Mouse (Mus musculus): ENCODE measurements at regions not wholly inside any gene's neighbourhood (a gene's known extent, or its start where the extent isn't known, plus 50 kb on each side); places are given as distances from the start of the nearest gene placed in this dataset.

- H3K27ac ChIP-seq (ENCODE audit: insufficient read depth, low read depth), result no peak overlapping the region
- no peak for TF ChIP-seq EP300 (IDR thresholded peaks at IDR 0.05; ENCODE audit: low read length)
- no peak for TF ChIP-seq NELFE (IDR thresholded peaks at IDR 0.05; ENCODE audit: low read depth, low read length)
- no peak for TF ChIP-seq CHD1 (IDR thresholded peaks at IDR 0.05; ENCODE audit: low read depth, low read length)
- TF ChIP-seq JUND (conservative IDR thresholded peaks at IDR 0.05; ENCODE audit: low read depth, low read length), result no peak
- no peak for TF ChIP-seq RCOR1 (conservative IDR thresholded peaks at IDR 0.05; ENCODE audit: low read depth, low read length)
- no peak for TF ChIP-seq KAT2A (IDR thresholded peaks at IDR 0.05; ENCODE audit: insufficient replicate concordance, low read length)
- no peak for TF ChIP-seq RAD21 (IDR thresholded peaks at IDR 0.05; ENCODE audit: low read depth, low read length)
- no peak for TF ChIP-seq NRF1 (IDR thresholded peaks at IDR 0.05; ENCODE audit: low read depth, low read length)
- TF ChIP-seq ELF1 (IDR thresholded peaks at IDR 0.05; ENCODE audit: low read depth, low read length), result no peak
- TF ChIP-seq USF1 (IDR thresholded peaks at IDR 0.05; ENCODE audit: low read depth, low read length), result no peak
- TF ChIP-seq HCFC1 (IDR thresholded peaks at IDR 0.05; ENCODE audit: low read depth, low read length), result no peak
- no peak for TF ChIP-seq TBP (conservative IDR thresholded peaks at IDR 0.05; ENCODE audit: low read depth, low read length)
- TF ChIP-seq SIN3A (IDR thresholded peaks at IDR 0.05; ENCODE audit: low read length), result no peak
- no peak for TF ChIP-seq POLR2AphosphoS2 (IDR thresholded peaks at IDR 0.05; ENCODE audit: low read depth, low read length)
- TF ChIP-seq BHLHE40 (IDR thresholded peaks at IDR 0.05; ENCODE audit: low read depth, low read length), result no peak
- no peak for TF ChIP-seq ZMIZ1 (IDR thresholded peaks at IDR 0.05; ENCODE audit: low read depth, low read length)
- TF ChIP-seq TCF12 (IDR thresholded peaks at IDR 0.05; ENCODE audit: low read depth, low read length), result no peak
- TF ChIP-seq CHD2 (IDR thresholded peaks at IDR 0.05; ENCODE audit: low read length), result no peak
- TF ChIP-seq MXI1 (IDR thresholded peaks at IDR 0.05; ENCODE audit: low read depth, low read length), result no peak
- no peaks in the 10 kb centered on the region for H3K79me2 ChIP-seq (replicated peaks; ENCODE audit: control insufficient read depth, extremely low read depth, insufficient read depth, poor library complexity, severe bottlenecking)
- no peaks in the 10 kb centered on the region for H3K36me3 ChIP-seq (replicated peaks in 1 of 2; ENCODE audit: control insufficient read depth in 1 of 2, insufficient read depth in 1 of 2, low read length in 1 of 2)
- no peaks in the 10 kb centered on the region for H3K27me3 ChIP-seq (replicated peaks)
- dilution Hi-C loops (cut with MboI; ENCODE audit: extremely low pct_ligation_motif_present, extremely low pct_unique_long_range_greater_than_20kb, low sequenced_read_pairs) (no loop called here), in situ Hi-C loops (cut with MboI; ENCODE audit: low pct_ligation_motif_present, low pct_unique_long_range_greater_than_20kb, low sequenced_read_pairs) (no loop called here)
- H3K4me3 ChIP-seq (replicated peaks in 1 of 3; ENCODE audit: low read depth in 2 of 3, low read length in 2 of 3, poor library complexity in 1 of 3), result no peak overlapping the region
- H3K9me3 ChIP-seq (replicated peaks; ENCODE audit: low read length), result peaks cover 75% of the 10 kb centered on the region
- H3K4me1 ChIP-seq (ENCODE audit: control insufficient read depth in 1 of 2, insufficient read depth in 2 of 2), result no peaks in the 10 kb centered on the region
- no peak overlapping the region for H3K4me2 ChIP-seq (ENCODE audit: insufficient read depth, low read depth, poor library complexity, severe bottlenecking)
- no peak overlapping the region for H3K9ac ChIP-seq (ENCODE audit: insufficient read depth, low read depth)
- no peak for DNase-seq (ENCODE audit: extremely low read depth)
Measured at GRCm38 (mm10) chr9:47321106-47321789, 208.7 kb upstream of the Cadm1 start.

GRCm38 (mm10) chr9:47322293-47322692 is 207.7 kb upstream of the Cadm1 start:
- Histone ChIP-seq H3K9ac (ENCODE audit: insufficient read depth, low read depth) (no peak overlapping the region), H3K9me3 (replicated peaks; ENCODE audit: low read length) (peaks cover 78% of the 10 kb centered on the region), H3K4me2 (ENCODE audit: insufficient read depth, low read depth, poor library complexity, severe bottlenecking) (no peak overlapping the region), H3K27me3 (replicated peaks) (no peaks in the 10 kb centered on the region), H3K27ac (ENCODE audit: insufficient read depth, low read depth) (no peak overlapping the region), H3K36me3 (replicated peaks in 1 of 2; ENCODE audit: control insufficient read depth in 1 of 2, insufficient read depth in 1 of 2, low read length in 1 of 2) (no peaks in the 10 kb centered on the region), H3K4me3 (replicated peaks in 1 of 3; ENCODE audit: low read depth in 2 of 3, low read length in 2 of 3, poor library complexity in 1 of 3) (no peak overlapping the region), H3K4me1 (ENCODE audit: control insufficient read depth in 1 of 2, insufficient read depth in 2 of 2) (no peaks in the 10 kb centered on the region), H3K79me2 (replicated peaks; ENCODE audit: control insufficient read depth, extremely low read depth, insufficient read depth, poor library complexity, severe bottlenecking) (no peaks in the 10 kb centered on the region)
- in situ Hi-C loops (cut with MboI; ENCODE audit: low pct_ligation_motif_present, low pct_unique_long_range_greater_than_20kb, low sequenced_read_pairs), result no loop called here
- TF ChIP-seq PAX5 (IDR thresholded peaks at IDR 0.05; ENCODE audit: low read length) (no peak), MYC (IDR thresholded peaks at IDR 0.05; ENCODE audit: low read depth, low read length) (no peak), POLR2A (IDR thresholded peaks at IDR 0.05; ENCODE audit: low read depth, low read length) (no peak), RCOR1 (conservative IDR thresholded peaks at IDR 0.05; ENCODE audit: low read depth, low read length) (no peak), TCF12 (IDR thresholded peaks at IDR 0.05; ENCODE audit: low read depth, low read length) (no peak), SMC3 (IDR thresholded peaks at IDR 0.05; ENCODE audit: low read depth, low read length) (no peak), UBTF (IDR thresholded peaks at IDR 0.05; ENCODE audit: low read depth, low read length) (no peak), HCFC1 (IDR thresholded peaks at IDR 0.05; ENCODE audit: low read depth, low read length) (no peak), MAX (IDR thresholded peaks at IDR 0.05; ENCODE audit: low read length) (no peak), ZMIZ1 (IDR thresholded peaks at IDR 0.05; ENCODE audit: low read depth, low read length) (no peak), KAT2A (IDR thresholded peaks at IDR 0.05; ENCODE audit: insufficient replicate concordance, low read length) (no peak), ELF1 (IDR thresholded peaks at IDR 0.05; ENCODE audit: low read depth, low read length) (no peak), MEF2A (IDR thresholded peaks at IDR 0.05; ENCODE audit: borderline replicate concordance, low read depth, low read length) (no peak), EP300 (IDR thresholded peaks at IDR 0.05; ENCODE audit: low read length) (no peak), NELFE (IDR thresholded peaks at IDR 0.05; ENCODE audit: low read depth, low read length) (no peak), SIN3A (IDR thresholded peaks at IDR 0.05; ENCODE audit: low read length) (no peak), USF2 (conservative IDR thresholded peaks at IDR 0.05; ENCODE audit: low read depth, low read length) (no peak), CHD2 (IDR thresholded peaks at IDR 0.05; ENCODE audit: low read length) (no peak), ZNF384 (IDR thresholded peaks at IDR 0.05; ENCODE audit: low read depth, low read length) (no peak), E2F4 (IDR thresholded peaks at IDR 0.05; ENCODE audit: insufficient replicate concordance, low read depth, low read length) (no peak)
- DNase-seq (ENCODE audit: extremely low read depth), result no peak
- dilution Hi-C loops (cut with MboI; ENCODE audit: extremely low pct_ligation_motif_present, extremely low pct_unique_long_range_greater_than_20kb, low sequenced_read_pairs), result no loop called here
